Comparison of ENCODE assay signal across 7 mouse cellular contexts in genomic region chr11:108857678-108858338, GRCm38 (mm10).
A peak's percentile ranks its signal among the peaks of the same experiment; 100 is the strongest.
DNase-seq lines count a peak whose midpoint lies in the region; ATAC-seq and TF ChIP-seq lines count a peak whose summit lies in the region.

No protein-coding gene starts in this region.

- peak; percentile 19 for DNase-seq in Muller cell, postnatal 12 days (ENCODE audit: inconsistent ontology term)
- peak; percentile 37 for DNase-seq in adrenal gland, postnatal 14 days
- peak; percentile 68 to 79 for DNase-seq in frontal cortex, adult 2 months (ENCODE audit: extremely low spot score in 1 of 2, low spot score in 1 of 2)
- no peak for DNase-seq in urinary bladder, adult 18-20 months (ENCODE audit: low spot score in 2 of 2)

- TF ChIP-seq POLR2A in myocyte (IDR thresholded peaks at IDR 0.05; ENCODE audit: insufficient read length, low read depth) = no peak

- H3K36me3 ChIP-seq in limb, embryonic 13.5 days = no peaks in the 10 kb centered on the region
- H3K36me3 ChIP-seq in myocyte (ENCODE audit: control insufficient read depth, insufficient read depth) = no peaks in the 10 kb centered on the region

- peak overlapping the region; percentile 17; the same call in 1 of the 2 replicates for H3K27ac ChIP-seq in limb, embryonic 13.5 days

- H3K4me2 ChIP-seq in limb, embryonic 13.5 days (replicated peaks) = peak overlapping the region; percentile 21; the same call in 1 of the 2 replicates
- H3K4me2 ChIP-seq in myocyte (ENCODE audit: low read depth) = no peak overlapping the region

- no peak overlapping the region for H3K4me3 ChIP-seq in limb, embryonic 13.5 days
- no peak overlapping the region for H3K4me3 ChIP-seq in myocyte

- H3ac ChIP-seq in myocyte (ENCODE audit: control insufficient read depth, insufficient read length) = no peak overlapping the region

- H3K4me1 ChIP-seq in limb, embryonic 13.5 days = peaks cover 25% of the 10 kb centered on the region

- no peak overlapping the region for H3K9ac ChIP-seq in limb, embryonic 13.5 days

- 40% methylated on average over 7 of the region's 7 CpGs for WGBS in limb, embryonic 13.5 days

- H3K9me3 ChIP-seq in limb, embryonic 13.5 days = no peaks in the 10 kb centered on the region

- peak; percentile 36; the same call in 1 of the 2 replicates for ATAC-seq in limb, embryonic 13.5 days (ENCODE audit: low FRiP score, low read depth)
- ATAC-seq in megakaryocyte-erythroid progenitor cell, adult 5-6 weeks (replicated peaks; ENCODE audit: low FRiP score, low TSS enrichment, poor library complexity, severe bottlenecking) = no peak

- no peaks in the 10 kb centered on the region for H3K79me2 ChIP-seq in myocyte (ENCODE audit: control insufficient read depth, insufficient read depth)

- H3K27me3 ChIP-seq in limb, embryonic 13.5 days = no peaks in the 10 kb centered on the region
- no peaks in the 10 kb centered on the region for H3K27me3 ChIP-seq in myocyte (ENCODE audit: control insufficient read depth, insufficient read depth, insufficient read length)

TF ChIP-seq in myocyte, 11 proteins besides CTCF, POLR2A, EP300 and RAD21:
- TF ChIP-seq MYOG (IDR thresholded peaks at IDR 0.05; ENCODE audit: control insufficient read depth in 1 of 3, insufficient read depth in 1 of 3, insufficient read length in 2 of 3, low read depth in 2 of 3) (peak in 2 of 3 experiments; percentile 13 to 19), USF1 (IDR thresholded peaks at IDR 0.05; ENCODE audit: low read depth) (no peak), MYOD1 (IDR thresholded peaks at IDR 0.05; ENCODE audit: control insufficient read depth in 1 of 3, insufficient read length in 2 of 3, low read depth in 2 of 3) (peak in 1 of 3 experiments; percentile 24), TCF3 (IDR thresholded peaks at IDR 0.05; ENCODE audit: insufficient read length, low read depth) (no peak), TCF12 (IDR thresholded peaks at IDR 0.05; ENCODE audit: insufficient read depth, poor library complexity, severe bottlenecking) (no peak), SRF (IDR thresholded peaks at IDR 0.05; ENCODE audit: control insufficient read depth, insufficient read length, low read depth) (no peak), REST (IDR thresholded peaks at IDR 0.05; ENCODE audit: insufficient read depth, insufficient read length) (no peak)

Comparison
In these comparisons a context has a peak if more than half of its experiments do, and no peak if none do; other contexts are left out.
1. DNase-seq: peak in Muller cell, postnatal 12 days (single experiment), adrenal gland, postnatal 14 days (single experiment) and frontal cortex, adult 2 months (2 of 2); none in urinary bladder, adult 18-20 months (0 of 2).